Mouse (Mus musculus): ENCODE data around the gene Det1.

The Det1 gene

GRCm38 (mm10) chr7:78846066-78846716, 872 bp downstream of the Det1 start:
- no peak for DNase-seq

DNA sequence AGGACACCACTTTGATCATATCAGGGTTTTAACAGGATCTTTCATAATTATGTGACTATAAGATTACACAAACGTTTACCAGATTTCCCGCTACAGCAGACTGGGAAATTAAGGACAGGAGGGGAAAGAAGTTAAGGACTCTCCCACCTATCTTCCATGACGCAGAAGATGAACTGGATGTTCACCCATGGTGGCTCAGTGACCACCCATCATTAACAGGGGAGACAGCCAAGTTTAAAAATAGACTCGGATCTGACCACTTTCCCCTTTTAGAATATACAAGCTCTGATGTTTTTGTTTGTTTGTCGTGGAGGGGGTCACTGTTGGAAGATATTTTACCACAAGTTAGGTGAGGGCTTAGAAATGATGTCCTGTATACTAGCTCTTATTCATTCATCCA, 5.5 kb downstream of the Det1 start:
- DNase-seq, result no peak

DNA sequence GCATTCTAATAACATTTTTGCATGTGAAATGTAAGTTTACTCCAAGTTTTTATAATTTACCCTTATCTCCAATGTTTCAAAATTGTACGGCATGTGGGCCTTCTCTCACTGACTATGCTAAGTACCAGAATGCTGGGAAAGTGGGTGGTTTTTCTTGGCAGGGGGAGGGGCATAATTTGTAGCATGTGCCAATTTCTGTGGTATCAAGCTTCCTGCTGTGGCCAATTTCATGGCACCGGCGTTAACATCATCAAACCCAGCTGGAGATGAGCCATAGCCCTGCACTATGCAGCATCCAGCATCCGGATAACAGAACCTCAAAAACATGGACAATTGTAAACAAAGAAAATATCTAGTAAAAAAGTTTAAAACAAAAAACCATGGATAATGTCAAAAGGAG, 9.8 kb downstream of the Det1 start:
- no peak for DNase-seq

- no peak for DNase-seq
Observed at GRCm38 (mm10) chr7:78835656-78836055, 11.4 kb downstream of the Det1 start.

DNA sequence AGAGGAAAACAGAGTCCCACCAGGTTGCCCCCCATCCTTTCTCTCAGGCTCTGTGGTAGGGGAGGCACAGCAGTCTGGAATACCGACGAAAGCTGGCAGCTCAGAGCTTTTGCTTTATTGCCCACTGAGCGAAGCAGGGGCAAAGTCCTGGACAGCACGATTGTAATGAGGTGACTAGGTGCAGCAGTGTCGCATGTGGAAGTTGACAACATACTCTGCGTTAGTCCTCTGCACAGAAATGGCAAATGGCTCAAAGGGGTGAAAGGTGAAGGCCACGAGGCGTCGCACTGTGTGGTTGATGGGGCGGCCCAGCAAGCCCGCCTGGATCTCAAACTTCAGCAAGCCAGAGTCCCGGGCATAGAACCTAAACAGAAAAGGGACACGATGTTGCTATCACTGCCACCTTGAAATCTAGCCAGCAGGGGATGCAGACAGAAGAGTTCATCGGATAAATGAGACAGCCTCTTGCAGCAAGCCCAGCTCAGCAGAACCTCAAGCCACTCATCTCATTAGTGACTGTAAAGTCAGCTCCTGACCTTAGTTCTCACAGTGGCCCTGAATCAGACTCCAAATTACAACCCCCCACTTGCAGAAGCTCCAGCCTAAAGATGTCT, 19.2 kb downstream of the Det1 start:
- DNase-seq, result no peak

GRCm38 (mm10) chr7:78826682-78827385, 20.2 kb downstream of the Det1 start:
- no peak for DNase-seq

DNA sequence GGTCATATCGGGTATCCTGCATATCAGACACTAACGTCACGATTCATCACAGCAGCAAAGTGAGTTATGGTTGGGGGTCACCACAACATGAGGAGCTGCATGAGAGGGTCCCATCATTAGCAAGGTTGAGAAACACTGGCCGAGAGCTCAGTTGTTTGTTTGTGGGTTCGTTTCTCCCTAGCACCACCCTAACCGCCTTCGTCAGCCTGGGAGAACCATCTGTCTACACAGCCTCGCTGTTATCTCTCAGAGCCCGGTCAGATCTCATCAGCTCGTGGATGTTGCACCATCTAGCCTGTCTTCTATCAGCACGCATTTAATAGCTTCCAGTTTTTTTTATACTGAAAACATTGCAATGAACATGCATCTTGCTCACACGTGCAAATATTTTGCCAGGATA, 28.7 kb downstream of the Det1 start:
- no peak for DNase-seq

GRCm38 (mm10) chr7:78814766-78815165, 32.3 kb downstream of the Det1 start:
- DNase-seq, result no peak

DNA sequence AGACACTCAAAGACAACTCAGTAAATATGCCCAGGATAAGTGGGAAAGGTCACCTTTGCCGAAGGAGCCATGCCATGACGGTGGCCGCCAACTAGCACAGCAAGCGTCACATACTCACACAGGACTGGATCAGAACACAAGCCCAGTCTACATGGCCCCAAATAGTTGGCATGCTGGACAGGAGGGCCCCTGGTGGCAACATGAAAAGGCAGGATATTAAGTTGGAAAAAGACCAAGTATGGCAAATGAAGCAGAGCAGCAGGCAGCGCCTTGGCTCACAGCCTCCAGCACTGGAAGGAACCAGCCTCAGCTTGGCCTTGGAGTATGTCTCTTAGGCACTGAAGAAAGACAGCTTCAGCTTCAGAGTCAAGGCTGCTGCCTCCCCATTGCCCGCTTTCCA, 33.3 kb downstream of the Det1 start:
- peak; percentile 31 for DNase-seq

GRCm38 (mm10) chr7:78807192-78807591, 39.9 kb downstream of the Det1 start:
- no peak for DNase-seq

GRCm38 (mm10) chr7:78803841-78804240, 43.2 kb downstream of the Det1 start:
- DNase-seq, result no peak

- DNase-seq, result no peak
Observed at GRCm38 (mm10) chr7:78799730-78800496, 47.1 kb downstream of the Det1 start.

DNA sequence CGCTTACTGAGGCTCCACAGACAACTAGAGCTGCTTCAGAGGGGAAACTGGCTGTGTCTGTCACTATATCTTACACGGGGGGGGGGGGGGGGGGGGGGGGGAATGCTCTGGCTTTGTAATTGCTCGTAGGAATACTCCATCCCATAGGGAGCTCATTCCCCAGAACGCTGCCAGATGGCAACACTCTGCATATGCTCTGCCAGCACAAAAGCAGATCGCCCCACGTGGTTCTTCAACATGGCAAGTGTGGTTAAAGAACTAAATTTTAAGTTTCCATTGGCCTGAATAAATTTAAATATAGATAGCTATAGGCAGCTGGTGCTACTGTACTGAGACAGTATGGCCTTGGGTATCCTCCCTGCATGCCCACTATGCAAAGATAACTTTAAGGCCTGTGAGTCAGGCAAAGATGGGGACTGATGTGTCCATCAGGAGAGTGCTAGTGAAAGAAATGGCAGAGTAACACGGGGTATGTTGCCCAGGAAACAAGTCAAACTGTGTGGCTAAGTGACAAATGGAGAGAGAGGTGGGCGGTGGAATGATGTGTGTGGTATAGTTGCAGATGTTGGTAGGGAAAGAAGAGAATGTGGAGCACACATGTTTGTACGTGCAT, 49.1 kb downstream of the Det1 start:
- DNase-seq, result no peak

GRCm38 (mm10) chr7:78796624-78797023, 50.4 kb downstream of the Det1 start:
- DNase-seq, result no peak

- no peak for DNase-seq
Observed at GRCm38 (mm10) chr7:78794571-78795092, 52.4 kb downstream of the Det1 start.

DNA sequence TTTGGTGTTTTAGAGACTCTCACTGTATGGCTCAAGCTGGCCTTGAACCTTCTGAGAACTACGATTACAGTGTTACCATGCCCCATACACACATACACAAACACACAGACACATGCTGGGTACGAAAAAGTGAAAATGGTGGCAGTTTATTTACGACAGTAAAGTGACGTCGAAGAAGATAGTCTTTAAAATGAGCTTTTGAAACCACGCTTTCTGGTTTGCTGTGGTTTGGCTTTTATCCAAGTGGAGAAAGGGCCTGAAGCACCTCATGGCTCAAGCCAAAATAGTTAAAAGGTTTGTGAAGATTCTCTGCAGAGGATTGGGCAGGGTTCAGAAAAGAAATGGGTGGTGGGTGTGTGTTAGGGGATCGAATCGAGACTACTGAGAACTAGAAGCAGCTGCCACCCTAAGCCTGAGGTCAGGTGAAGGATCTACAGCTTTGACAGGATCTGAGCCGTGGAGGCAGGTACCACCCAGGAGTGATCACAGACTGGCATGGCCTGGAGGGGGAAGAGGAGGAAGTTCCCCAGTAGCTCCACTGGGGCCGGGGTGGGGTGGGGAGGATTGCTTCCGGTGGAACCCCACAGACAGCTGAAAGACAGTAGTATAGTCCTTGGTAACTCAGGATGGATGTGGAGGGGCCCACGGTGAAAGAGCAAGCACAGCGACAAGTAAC, 53.0 kb downstream of the Det1 start:
- no peak for DNase-seq

- DNase-seq, result peak; percentile 47
Observed at GRCm38 (mm10) chr7:78791359-78792222, 55.5 kb downstream of the Det1 start.

DNA sequence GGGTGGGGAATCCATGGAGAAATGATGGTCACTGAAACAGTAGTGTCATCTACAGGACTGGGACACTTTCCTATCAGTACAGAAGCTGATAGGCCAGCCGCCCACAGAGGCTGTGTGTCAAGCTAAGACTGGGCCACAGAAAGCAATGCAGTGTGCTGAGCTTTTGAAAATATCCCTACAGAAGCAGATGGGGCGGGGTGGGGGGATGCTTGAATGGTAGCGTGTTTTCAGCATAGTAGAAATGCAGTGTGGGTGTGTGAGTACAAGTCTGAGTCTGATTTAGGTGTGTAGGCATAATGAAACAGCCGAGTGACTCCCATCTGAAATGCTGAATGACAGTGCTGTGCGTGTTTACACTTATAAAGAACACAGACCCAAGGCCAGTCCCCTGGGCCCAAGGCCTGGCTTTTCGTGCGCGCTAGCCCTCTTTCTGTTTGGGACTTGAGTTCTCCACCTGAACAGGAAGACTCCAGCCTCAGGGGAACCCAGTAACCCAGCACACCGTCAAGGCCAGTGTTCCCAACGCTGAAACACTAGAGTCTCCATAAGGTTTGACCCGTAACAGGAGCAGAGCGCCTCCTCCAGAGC, 59.2 kb downstream of the Det1 start:
- no peak for DNase-seq

DNA sequence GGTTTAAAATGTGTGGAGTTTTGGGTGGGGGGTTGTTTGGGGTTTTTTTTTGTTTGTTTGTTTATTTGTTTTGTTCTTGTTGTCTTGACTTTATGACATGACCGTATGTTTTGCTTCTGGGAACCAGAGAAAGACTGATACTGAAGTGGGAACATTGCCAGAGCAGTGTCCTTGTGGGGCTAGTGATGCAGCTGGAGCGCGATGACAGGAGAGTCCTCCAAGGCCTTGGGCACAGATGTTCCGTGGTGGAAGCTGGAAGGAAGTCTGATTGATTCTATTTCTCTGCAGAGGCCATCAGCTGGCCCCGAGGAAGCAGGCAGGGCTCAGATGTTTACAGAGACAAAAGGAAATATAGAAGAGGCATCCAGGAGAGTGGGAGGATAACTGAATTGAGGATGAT, 61.2 kb downstream of the Det1 start:
- no peak for DNase-seq

- DNase-seq, result peak; percentile 83
Observed at GRCm38 (mm10) chr7:78782639-78783581, 64.2 kb downstream of the Det1 start, which contains the start of the genes Mrps11 and Mrpl46. Mrps11 (plus strand) TSS chr7:78783119. Mrpl46 (minus strand) TSS chr7:78783531.

Data from cerebellum, adult 11 months (tissue).